ENCODE assay signal across 8 mouse cellular contexts in genomic region chr5:29479198-29479593, GRCm38 (mm10). TPM values are rescaled to one million over a fixed set of nuclear protein-coding genes. Genes with fewer than 3 reads are reported as not detected.
DNase-seq lines count a peak whose midpoint lies in the region; ATAC-seq and TF ChIP-seq lines count a peak whose summit lies in the region.

No protein-coding gene starts in this region.

- peaks cover 11% of the 10 kb centered on the region; the same call in 1 of the 2 replicates for H3K27me3 ChIP-seq in stomach, postnatal 0 days (ENCODE audit: control insufficient read depth, insufficient read depth, low read length)

- H3K9ac ChIP-seq in stomach, postnatal 0 days (ENCODE audit: low read length): no peak overlapping the region

- intact Hi-C loops in gastrocnemius, postnatal 14 days (cut with DNase I; ENCODE audit: low total_unique reads): no loop called here
- intact Hi-C loops in gastrocnemius, postnatal 36 days (cut with DNase I): no loop called here

- peak overlapping the region; percentile 77 for H3K4me2 ChIP-seq in stomach, postnatal 0 days (replicated peaks; ENCODE audit: low read depth)

- H3K27ac ChIP-seq in stomach, postnatal 0 days (replicated peaks): no peak overlapping the region

- ATAC-seq in hematopoietic stem cell, adult 5-6 weeks (replicated peaks in 1 of 2; ENCODE audit: insufficient read depth in 1 of 2, low FRiP score in 2 of 2, low TSS enrichment in 1 of 2, low read depth in 1 of 2, poor library complexity in 2 of 2, severe bottlenecking in 2 of 2): peak; percentile 52 to 58; a peak in 2 of 4 replicates
- ATAC-seq in stomach, postnatal 0 days (ENCODE audit: low FRiP score, low TSS enrichment): peak; percentile 65
- ATAC-seq in CD4-positive, CD25-positive, alpha-beta regulatory T cell, adult 4 months: no peak

- 1% methylated on average over 14 of the region's 14 CpGs for WGBS in stomach, postnatal 0 days

- DNase-seq in gastrocnemius, postnatal 14 days: peak; percentile 34
- DNase-seq in gastrocnemius, postnatal 36 days: no peak
- DNase-seq in R1 (ENCODE audit: low read depth, low spot score): peak; percentile 76
- peak; percentile 53 for DNase-seq in lung, postnatal 10 days
- peak; percentile 77 for DNase-seq in stomach, postnatal 0 days (ENCODE audit: low spot score)
- DNase-seq in gastrocnemius, postnatal 25 days: no peak

- no peaks in the 10 kb centered on the region for H3K4me1 ChIP-seq in stomach, postnatal 0 days (replicated peaks; ENCODE audit: control insufficient read depth, insufficient read depth)

- peak overlapping the region; percentile 48 for H3K4me3 ChIP-seq in stomach, postnatal 0 days (ENCODE audit: low read depth, low read length)

- no peaks in the 10 kb centered on the region for H3K36me3 ChIP-seq in stomach, postnatal 0 days (ENCODE audit: control insufficient read depth, insufficient read depth, low read length)

- TF ChIP-seq CTCF in stomach, postnatal 0 days (IDR thresholded peaks at IDR 0.05; ENCODE audit: low read depth): peak; percentile 72

- no peaks in the 10 kb centered on the region for H3K9me3 ChIP-seq in stomach, postnatal 0 days (ENCODE audit: control insufficient read depth, low read length)

- no peak for TF ChIP-seq EP300 in stomach, postnatal 0 days (optimal IDR thresholded peaks at IDR 0.05)

RNA-seq across cellular contexts. Expression of gene Mnx1, which starts 0.9 kb away (rescaled TPM):
- not detected for total RNA-seq in gastrocnemius, postnatal 14 days (2021)
- not detected for total RNA-seq in gastrocnemius, postnatal 36 days (2021)
- total RNA-seq in hematopoietic stem cell, adult 5-6 weeks (2017): not detected in 2 replicates
- 0.64 and 0.67 TPM in 2 replicates for polyA plus RNA-seq in stomach, postnatal 0 days (2015; fragmentation: Nextera tagmentation; extraction: Ambion mirVana)
- not detected for polyA plus RNA-seq in CD4-positive, CD25-positive, alpha-beta regulatory T cell, adult 4 months (2017; shearing (Covaris generic))
- not detected for total RNA-seq in gastrocnemius, postnatal 25 days (2021)

RNA-seq across cellular contexts. Expression of gene Nom1, which starts 44.7 kb away (rescaled TPM):
- total RNA-seq in gastrocnemius, postnatal 14 days (2021): 1 to 10 TPM; 8.4 to 9.2 TPM
- 10 to 100 TPM in 1 of 2 experiments, 1 to 10 TPM in 1; 8.9 to 10.4 TPM for total RNA-seq in gastrocnemius, postnatal 36 days (2021)
- 10.4 and 13.0 TPM in 2 replicates for total RNA-seq in hematopoietic stem cell, adult 5-6 weeks (2017)
- 16.4 and 16.5 TPM in 2 replicates for polyA plus RNA-seq in stomach, postnatal 0 days (2015; fragmentation: Nextera tagmentation; extraction: Ambion mirVana)
- 10 to 100 TPM; 10.8 to 17.2 TPM for polyA plus RNA-seq in CD4-positive, CD25-positive, alpha-beta regulatory T cell, adult 4 months (2017; shearing (Covaris generic))
- 10 to 100 TPM; 10.4 to 10.8 TPM for total RNA-seq in gastrocnemius, postnatal 25 days (2021)

Comparison
In these comparisons a context has a peak if more than half of its experiments do, and no peak if none do; other contexts are left out.
1. DNase-seq: peak in gastrocnemius, postnatal 14 days (single experiment), R1 (single experiment), lung, postnatal 10 days (single experiment) and stomach, postnatal 0 days (single experiment); none in gastrocnemius, postnatal 36 days (0 of 2) and gastrocnemius, postnatal 25 days (single experiment).